Mouse (Mus musculus): ENCODE results near the gene Ttll8. TPM values are rescaled to one million over a fixed set of nuclear protein-coding genes. Genes with fewer than 3 reads are reported as not detected.

The Ttll8 gene
- polyA plus RNA-seq, 1 experiment from 2014 or later, result not detected

- no peak for ATAC-seq (ENCODE audit: low FRiP score, low TSS enrichment)
- 94% methylated on average over 8 of the region's 8 CpGs for WGBS
- no peak overlapping the region for H3K27ac ChIP-seq (replicated peaks; ENCODE audit: low read depth, low read length)
These were observed 37.1 kb downstream of the Ttll8 start for GRCm38 (mm10) chr15:88917126-88917525.

GRCm38 (mm10) chr15:88916366-88916765, 37.9 kb downstream of the Ttll8 start:
- no peak for ATAC-seq (ENCODE audit: low FRiP score, low TSS enrichment)
- Histone ChIP-seq H3K27me3 (ENCODE audit: control insufficient read depth, insufficient read depth, low read length) (no peaks in the 10 kb centered on the region), H3K36me3 (ENCODE audit: control insufficient read depth, insufficient read depth, low read length) (no peaks in the 10 kb centered on the region), H3K4me1 (ENCODE audit: control insufficient read depth, insufficient read depth, low read length) (no peaks in the 10 kb centered on the region), H3K27ac (replicated peaks; ENCODE audit: low read depth, low read length) (no peak overlapping the region), H3K4me3 (replicated peaks; ENCODE audit: low read depth, low read length) (no peak overlapping the region), H3K9me3 (ENCODE audit: control insufficient read depth, low read length) (no peaks in the 10 kb centered on the region), H3K4me2 (ENCODE audit: low read length) (no peak overlapping the region), H3K9ac (replicated peaks; ENCODE audit: low read length) (no peak overlapping the region)
- WGBS, result 50% methylated on average over 3 of the region's 3 CpGs
- DNase-seq, result no peak

More at GRCm38 (mm10) chr15:88917126-88917525, 37.1 kb downstream of the Ttll8 start:
- Histone ChIP-seq H3K4me3 (replicated peaks; ENCODE audit: low read depth, low read length) (no peak overlapping the region), H3K27me3 (ENCODE audit: control insufficient read depth, insufficient read depth, low read length) (no peaks in the 10 kb centered on the region), H3K4me1 (ENCODE audit: control insufficient read depth, insufficient read depth, low read length) (no peaks in the 10 kb centered on the region), H3K9me3 (ENCODE audit: control insufficient read depth, low read length) (no peaks in the 10 kb centered on the region), H3K4me2 (ENCODE audit: low read length) (no peak overlapping the region), H3K36me3 (ENCODE audit: control insufficient read depth, insufficient read depth, low read length) (no peaks in the 10 kb centered on the region), H3K9ac (replicated peaks; ENCODE audit: low read length) (no peak overlapping the region)
- DNase-seq, result no peak

- Histone ChIP-seq H3K4me2 (ENCODE audit: low read length) (no peak overlapping the region), H3K9ac (replicated peaks; ENCODE audit: low read length) (no peak overlapping the region), H3K27me3 (ENCODE audit: control insufficient read depth, insufficient read depth, low read length) (no peaks in the 10 kb centered on the region), H3K4me3 (replicated peaks; ENCODE audit: low read depth, low read length) (no peak overlapping the region), H3K36me3 (ENCODE audit: control insufficient read depth, insufficient read depth, low read length) (no peaks in the 10 kb centered on the region), H3K27ac (replicated peaks; ENCODE audit: low read depth, low read length) (no peak overlapping the region), H3K4me1 (ENCODE audit: control insufficient read depth, insufficient read depth, low read length) (no peaks in the 10 kb centered on the region), H3K9me3 (ENCODE audit: control insufficient read depth, low read length) (no peaks in the 10 kb centered on the region)
- ATAC-seq (ENCODE audit: low FRiP score, low TSS enrichment) (no peak), DNase-seq (no peak)
- WGBS, result 91% methylated on average over 7 of the region's 7 CpGs
These were observed 39.2 kb downstream of the Ttll8 start for GRCm38 (mm10) chr15:88915046-88915445.

- DNase-seq (no peak), ATAC-seq (ENCODE audit: low FRiP score, low TSS enrichment) (no peak)
- no peaks in the 10 kb centered on the region for H3K36me3 ChIP-seq (ENCODE audit: control insufficient read depth, insufficient read depth, low read length)
- WGBS, result 68% methylated on average over 4 of the region's 4 CpGs
- H3K4me1 ChIP-seq (ENCODE audit: control insufficient read depth, insufficient read depth, low read length), result no peaks in the 10 kb centered on the region
- H3K27me3 ChIP-seq (ENCODE audit: control insufficient read depth, insufficient read depth, low read length), result no peaks in the 10 kb centered on the region
- H3K9me3 ChIP-seq (ENCODE audit: control insufficient read depth, low read length), result no peaks in the 10 kb centered on the region
- H3K4me2 ChIP-seq (ENCODE audit: low read length), result no peak overlapping the region
- H3K4me3 ChIP-seq (replicated peaks; ENCODE audit: low read depth, low read length), result no peak overlapping the region
- H3K9ac ChIP-seq (replicated peaks; ENCODE audit: low read length), result no peak overlapping the region
- no peak overlapping the region for H3K27ac ChIP-seq (replicated peaks; ENCODE audit: low read depth, low read length)
These were observed 47.9 kb downstream of the Ttll8 start for GRCm38 (mm10) chr15:88906347-88906746.

GRCm38 (mm10) chr15:88904056-88904811, 50.0 kb downstream of the Ttll8 start:
- no peak for DNase-seq

GRCm38 (mm10) chr15:88903086-88903485, 51.1 kb downstream of the Ttll8 start:
- ATAC-seq (ENCODE audit: low FRiP score, low TSS enrichment) (no peak), DNase-seq (no peak)
- Histone ChIP-seq H3K9me3 (ENCODE audit: control insufficient read depth, low read length) (no peaks in the 10 kb centered on the region), H3K27ac (replicated peaks; ENCODE audit: low read depth, low read length) (no peak overlapping the region), H3K27me3 (ENCODE audit: control insufficient read depth, insufficient read depth, low read length) (no peaks in the 10 kb centered on the region), H3K4me1 (ENCODE audit: control insufficient read depth, insufficient read depth, low read length) (no peaks in the 10 kb centered on the region), H3K4me3 (replicated peaks; ENCODE audit: low read depth, low read length) (no peak overlapping the region), H3K36me3 (ENCODE audit: control insufficient read depth, insufficient read depth, low read length) (no peaks in the 10 kb centered on the region), H3K9ac (replicated peaks; ENCODE audit: low read length) (no peak overlapping the region), H3K4me2 (ENCODE audit: low read length) (no peak overlapping the region)
- WGBS, result 92% methylated on average over 1 of the region's 1 CpGs

More at GRCm38 (mm10) chr15:88904056-88904811, 50.0 kb downstream of the Ttll8 start:
- no peak for ATAC-seq (ENCODE audit: low FRiP score, low TSS enrichment)
- Histone ChIP-seq H3K4me3 (replicated peaks; ENCODE audit: low read depth, low read length) (no peak overlapping the region), H3K27ac (replicated peaks; ENCODE audit: low read depth, low read length) (no peak overlapping the region), H3K4me1 (ENCODE audit: control insufficient read depth, insufficient read depth, low read length) (no peaks in the 10 kb centered on the region), H3K9me3 (ENCODE audit: control insufficient read depth, low read length) (no peaks in the 10 kb centered on the region), H3K36me3 (ENCODE audit: control insufficient read depth, insufficient read depth, low read length) (no peaks in the 10 kb centered on the region), H3K27me3 (ENCODE audit: control insufficient read depth, insufficient read depth, low read length) (no peaks in the 10 kb centered on the region), H3K9ac (replicated peaks; ENCODE audit: low read length) (no peak overlapping the region), H3K4me2 (ENCODE audit: low read length) (no peak overlapping the region)
- 88% methylated on average over 14 of the region's 14 CpGs for WGBS

GRCm38 (mm10) chr15:88902200-88902875, 51.9 kb downstream of the Ttll8 start:
- WGBS, result 90% methylated on average over 15 of the region's 15 CpGs
- Histone ChIP-seq H3K27me3 (ENCODE audit: control insufficient read depth, insufficient read depth, low read length) (no peaks in the 10 kb centered on the region), H3K27ac (replicated peaks; ENCODE audit: low read depth, low read length) (no peak overlapping the region), H3K9ac (replicated peaks; ENCODE audit: low read length) (no peak overlapping the region), H3K4me1 (ENCODE audit: control insufficient read depth, insufficient read depth, low read length) (no peaks in the 10 kb centered on the region), H3K36me3 (ENCODE audit: control insufficient read depth, insufficient read depth, low read length) (no peaks in the 10 kb centered on the region), H3K4me3 (replicated peaks; ENCODE audit: low read depth, low read length) (no peak overlapping the region), H3K9me3 (ENCODE audit: control insufficient read depth, low read length) (no peaks in the 10 kb centered on the region), H3K4me2 (ENCODE audit: low read length) (no peak overlapping the region)
- no peak for DNase-seq
- no peak for ATAC-seq (ENCODE audit: low FRiP score, low TSS enrichment)

- Histone ChIP-seq H3K9ac (replicated peaks; ENCODE audit: low read length) (no peak overlapping the region), H3K9me3 (ENCODE audit: control insufficient read depth, low read length) (no peaks in the 10 kb centered on the region), H3K36me3 (ENCODE audit: control insufficient read depth, insufficient read depth, low read length) (no peaks in the 10 kb centered on the region), H3K27ac (replicated peaks; ENCODE audit: low read depth, low read length) (no peak overlapping the region), H3K4me3 (replicated peaks; ENCODE audit: low read depth, low read length) (no peak overlapping the region), H3K27me3 (ENCODE audit: control insufficient read depth, insufficient read depth, low read length) (no peaks in the 10 kb centered on the region), H3K4me1 (ENCODE audit: control insufficient read depth, insufficient read depth, low read length) (no peaks in the 10 kb centered on the region), H3K4me2 (ENCODE audit: low read length) (no peak overlapping the region)
- DNase-seq (no peak), ATAC-seq (ENCODE audit: low FRiP score, low TSS enrichment) (no peak)
- WGBS, result 89% methylated on average over 10 of the region's 10 CpGs
These were observed 57.8 kb downstream of the Ttll8 start for GRCm38 (mm10) chr15:88896341-88896980.
